Mouse (Mus musculus) limb, embryonic 11.5 days (tissue): ENCODE measurements around the gene Uqcr11. TPM values are rescaled to one million over a fixed set of nuclear protein-coding genes. Genes with fewer than 3 reads are reported as not detected.

Experiments
- ATAC-seq: fragments of 200-750 bp; cut with Nextera tagmentation; 2 replicates; pipeline ENCODE4 v1.8.0; 2017; ENCODE audit warnings: low read depth; ENCODE audit not compliant: insufficient number of reproducible peaks, low FRiP score, low TSS enrichment
- DNase-seq: peaks from one replicate; pipeline ENCODE4 v3.0.0-alpha.2; 2015; ENCODE audit warnings: low spot score
- H3K27ac ChIP-seq: fragments of 300-500 bp; sonication (generic); replicated peaks from 2 replicates; pipeline ENCODE4 v1.5.1; 2014; ENCODE audit warnings: low read depth, mild to moderate bottlenecking, low read length
- H3K27me3 ChIP-seq: fragments of 300-500 bp; sonication (generic); 2 replicates; pipeline ENCODE4 v1.6.1; 2014; ENCODE audit warnings: mild to moderate bottlenecking, low read length, mixed read lengths; ENCODE audit not compliant: control insufficient read depth, insufficient read depth
- H3K36me3 ChIP-seq: fragments of 300-500 bp; sonication (generic); 2 replicates; pipeline ENCODE4 v1.6.1; 2014; ENCODE audit warnings: mild to moderate bottlenecking, low read length, moderate library complexity, mixed read lengths; ENCODE audit not compliant: control insufficient read depth, insufficient read depth
- H3K4me1 ChIP-seq: fragments of 300-500 bp; sonication (generic); 2 replicates; pipeline ENCODE4 v1.6.1; 2014; ENCODE audit warnings: low read length, mixed read lengths; ENCODE audit not compliant: control insufficient read depth, insufficient read depth
- H3K4me2 ChIP-seq: fragments of 300-500 bp; sonication (generic); 2 replicates; pipeline ENCODE4 v1.6.1; 2014; ENCODE audit warnings: low read depth, mild to moderate bottlenecking, moderate library complexity; ENCODE audit not compliant: severe bottlenecking
- H3K4me3 ChIP-seq: fragments of 300-500 bp; sonication (generic); 2 replicates; pipeline ENCODE4 v1.5.1; 2014; ENCODE audit warnings: low read depth, low read length
- H3K9ac ChIP-seq: fragments of 300-500 bp; sonication (generic); 2 replicates; pipeline ENCODE4 v1.6.1; 2014; ENCODE audit warnings: mild to moderate bottlenecking, low read length
- H3K9me3 ChIP-seq: fragments of 300-500 bp; sonication (generic); 2 replicates; pipeline ENCODE4 v1.6.1; 2016; ENCODE audit warnings: low read length; ENCODE audit not compliant: control insufficient read depth
- WGBS: fragments of 180-500 bp; shearing (Covaris S2); extraction: QIAGEN DNeasy Blood & Tissue Kit; methylation state at CpG from one replicate; pipeline ENCODE4 v1.1.7; 2014; 5-methylcytosine and 5-hydroxymethylcytosine counted together
- microRNA-seq: library from miRNA; unstranded; fragments of <30 nt; microRNA quantifications from one replicate; pipeline ENCODE4, GENCODE M21; 2016
- polyA plus RNA-seq: library from polyadenylated mRNA; unstranded; fragments of >200 nt; fragmentation: Nextera tagmentation; extraction: Ambion mirVana; gene quantifications from 2 replicates; pipeline ENCODE4 v1.2.1, GENCODE M21; 2014

The Uqcr11 gene
- polyA plus RNA-seq, 1 experiment from 2014 or later, result 533 TPM

DNA sequence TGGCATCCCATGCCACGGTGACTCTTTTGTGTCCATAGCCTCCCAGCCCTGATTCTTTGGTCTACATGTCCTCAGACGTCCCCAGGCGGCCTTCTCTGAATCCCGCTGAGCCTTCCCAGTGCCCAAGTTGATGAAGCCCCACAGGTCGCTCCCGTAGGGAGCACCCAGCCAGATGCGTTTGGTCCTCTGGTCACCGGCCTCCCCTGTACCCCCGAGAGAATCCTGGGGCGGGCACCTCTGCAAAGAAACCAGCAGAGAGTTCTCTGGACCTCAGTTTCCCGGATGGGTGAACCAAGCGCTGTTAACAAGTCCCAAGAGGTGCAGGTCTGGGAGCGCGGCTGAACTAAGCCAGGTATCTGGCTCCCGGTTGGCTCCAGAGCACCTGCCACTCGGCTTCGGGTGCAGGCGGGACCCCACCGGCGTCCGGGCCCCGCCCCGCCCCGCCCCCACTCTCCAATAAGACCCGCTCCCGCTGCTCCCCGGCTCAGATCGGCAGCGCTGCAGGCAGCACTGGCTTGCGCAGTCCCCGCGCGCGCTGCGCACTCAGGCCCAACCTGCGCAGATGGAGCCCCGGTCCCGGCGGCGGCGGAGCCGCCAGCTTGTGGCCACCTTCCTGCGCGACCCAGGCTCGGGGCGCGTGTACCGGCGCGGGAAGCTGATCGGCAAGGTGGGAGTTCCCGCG lies 50.5 kb downstream of the Uqcr11 start, which contains the start of gene Plk5:
Gene Plk5, plus strand, starts transcription at position 459 of the 682 bp plus-strand sequence.
- peaks cover 74% of the 10 kb centered on the region for H3K27me3 ChIP-seq
- peak within 1 kb of the TSS; percentile 50 for H3K9ac ChIP-seq
- no peaks in the 10 kb centered on the region for H3K36me3 ChIP-seq
- no peak for ATAC-seq
- H3K4me3 ChIP-seq, result peak within 1 kb of the TSS; percentile 30
- peak; percentile 42 for DNase-seq
- H3K9me3 ChIP-seq, result 0 out of 2 replicates have a peak, but pooled peaks cover 3% of the 10 kb centered on the region
- 1% methylated on average over 51 of the region's 53 CpGs for WGBS
- no peak within 1 kb of the TSS for H3K27ac ChIP-seq
- peaks cover 9% of the 10 kb centered on the region for H3K4me1 ChIP-seq
- peak within 1 kb of the TSS; percentile 58 for H3K4me2 ChIP-seq

DNA sequence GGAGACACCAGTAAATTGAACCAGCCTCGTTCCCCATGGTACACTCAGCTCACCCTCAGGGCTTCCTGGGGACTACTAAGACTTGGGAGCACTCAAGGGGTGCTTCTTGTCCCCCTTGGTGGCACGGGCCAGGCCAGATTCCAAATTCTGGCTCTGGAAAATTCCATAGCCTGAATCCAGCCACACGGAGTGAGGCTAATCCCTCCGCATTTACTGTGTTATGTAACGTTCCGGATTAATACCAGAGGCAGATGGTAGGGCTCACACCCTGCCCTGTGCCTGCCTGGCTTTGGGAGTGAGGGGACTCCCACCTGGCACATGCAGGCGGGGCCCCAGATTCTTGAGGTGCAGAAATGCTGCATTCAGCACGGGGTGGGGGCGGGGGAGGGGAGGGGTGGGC lies 51.2 kb downstream of the Uqcr11 start:
- H3K9ac ChIP-seq, result no peak overlapping the region
- DNase-seq (no peak), ATAC-seq (no peak)
- H3K9me3 ChIP-seq, result 0 out of 2 replicates have a peak, but pooled peaks cover 3% of the 10 kb centered on the region
- 5% methylated on average over 9 of the region's 9 CpGs for WGBS
- peaks cover 9% of the 10 kb centered on the region for H3K4me1 ChIP-seq
- H3K27ac ChIP-seq, result no peak overlapping the region
- peaks cover 81% of the 10 kb centered on the region for H3K27me3 ChIP-seq
- H3K36me3 ChIP-seq, result no peaks in the 10 kb centered on the region
- H3K4me2 ChIP-seq, result 0 out of 2 replicates have a peak overlapping the region, but pooled peaks have one; percentile 2
- no peak overlapping the region for H3K4me3 ChIP-seq

Small RNA genes lying within 50 kb of the gene (microRNA-seq; reads per million reads assigned to microRNA genes)
- not detected for gene Gm22721

Other genes starting within 250 kb of the Uqcr11 start
- 67.9 and 68.1 TPM in 2 replicates for gene Cirbp, start 240.8 kb downstream of the Uqcr11 start, polyA plus RNA-seq
- 5.9 and 7.2 TPM in 2 replicates for gene 1600002K03Rik, start 233.9 kb downstream of the Uqcr11 start, polyA plus RNA-seq
- gene Efna2, start 227.3 kb downstream of the Uqcr11 start, polyA plus RNA-seq, result 51.3 and 54.8 TPM in 2 replicates
- gene Mum1, start 180.4 kb downstream of the Uqcr11 start, polyA plus RNA-seq, result 84.6 and 87.1 TPM in 2 replicates
- 266 and 281 TPM in 2 replicates for gene Ndufs7, start 157.7 kb downstream of the Uqcr11 start, polyA plus RNA-seq
- gene Gamt, start 145.8 kb downstream of the Uqcr11 start, polyA plus RNA-seq, result 18.9 and 20.1 TPM in 2 replicates
- gene Dazap1, start 145.3 kb downstream of the Uqcr11 start, polyA plus RNA-seq, result 51.7 and 55.6 TPM in 2 replicates
- gene Rps15, start 114.4 kb downstream of the Uqcr11 start, polyA plus RNA-seq, result 1,071 TPM in 2 replicates
- gene Apc2, start 110.9 kb downstream of the Uqcr11 start, polyA plus RNA-seq, result 4.5 and 5.0 TPM in 2 replicates
- gene 2310011J03Rik, start 86.3 kb downstream of the Uqcr11 start, polyA plus RNA-seq, result 38.1 and 45.0 TPM in 2 replicates
- 4.4 and 5.3 TPM in 2 replicates for gene Pcsk4, start 77.3 kb downstream of the Uqcr11 start, polyA plus RNA-seq
- 5.2 and 7.2 TPM in 2 replicates for gene Reep6, start 76.9 kb downstream of the Uqcr11 start, polyA plus RNA-seq
- 0.28 and 0.41 TPM in 2 replicates for gene Adamtsl5, start 58.4 kb downstream of the Uqcr11 start, polyA plus RNA-seq
- 0.49 and 0.61 TPM in 2 replicates for gene Plk5, start 50.4 kb downstream of the Uqcr11 start, polyA plus RNA-seq
- 9.8 and 10.4 TPM in 2 replicates for gene Mex3d, start 19.2 kb downstream of the Uqcr11 start, polyA plus RNA-seq
- gene Mbd3, start 7.3 kb downstream of the Uqcr11 start, polyA plus RNA-seq, result 302 and 337 TPM in 2 replicates
- 232 and 248 TPM in 2 replicates for gene Tcf3, start 26.8 kb upstream of the Uqcr11 start, polyA plus RNA-seq
- gene Onecut3, start 88.0 kb upstream of the Uqcr11 start, polyA plus RNA-seq, result not detected in 2 replicates
- gene Atp8b3, start 132.3 kb upstream of the Uqcr11 start, polyA plus RNA-seq, result 0.37 and 0.48 TPM in 2 replicates
- gene Rexo1, start 154.7 kb upstream of the Uqcr11 start, polyA plus RNA-seq, result 27.2 and 32.6 TPM in 2 replicates
- gene Klf16, start 170.5 kb upstream of the Uqcr11 start, polyA plus RNA-seq, result 5.7 and 6.6 TPM in 2 replicates
- 114 and 121 TPM in 2 replicates for gene Abhd17a, start 183.5 kb upstream of the Uqcr11 start, polyA plus RNA-seq
- gene Scamp4, start 196.0 kb upstream of the Uqcr11 start, polyA plus RNA-seq, result 68.8 and 73.0 TPM in 2 replicates
- 9.7 and 9.8 TPM in 2 replicates for gene Adat3, start 196.1 kb upstream of the Uqcr11 start, polyA plus RNA-seq
- gene Gm49322, start 199.2 kb upstream of the Uqcr11 start, polyA plus RNA-seq, result 2.1 and 2.6 TPM in 2 replicates
- gene Csnk1g2, start 216.0 kb upstream of the Uqcr11 start, polyA plus RNA-seq, result 126 and 152 TPM in 2 replicates